Mouse (Mus musculus) left cerebral cortex, adult 9 months (tissue): ENCODE measurements around the gene Nphs1.

Experiments used
- DNase-seq, 2 experiments: peaks; one replicate each; pipeline ENCODE4 v3.0.0; 2022; ENCODE audit warnings: low spot score in 2 of 2

The Nphs1 gene

GRCm38 (mm10) chr7:30457629-30458330 is at the start of gene Nphs1, which contains the start of gene Kirrel2:
Nphs1 (plus strand) TSS chr7:30458315.
Kirrel2 (minus strand) TSS chr7:30457690.
- peak in 1 of 2 experiments; percentile 60 for DNase-seq

- no peak for DNase-seq
Measured at GRCm38 (mm10) chr7:30408639-30409038, 49.5 kb upstream of the Nphs1 start.

- no peak for DNase-seq
Measured at GRCm38 (mm10) chr7:30409789-30410188, 48.3 kb upstream of the Nphs1 start.

- no peak for DNase-seq
Measured at GRCm38 (mm10) chr7:30411023-30411422, 47.1 kb upstream of the Nphs1 start.

GRCm38 (mm10) chr7:30412735-30413147 is 45.4 kb upstream of the Nphs1 start:
- no peak for DNase-seq

GRCm38 (mm10) chr7:30413596-30413995 is 44.5 kb upstream of the Nphs1 start, which contains the start of gene Tyrobp:
Tyrobp (plus strand) TSS chr7:30413760.
- no peak for DNase-seq

GRCm38 (mm10) chr7:30417856-30418255 is 40.3 kb upstream of the Nphs1 start:
- DNase-seq: no peak

GRCm38 (mm10) chr7:30419561-30420499 is 38.3 kb upstream of the Nphs1 start, which contains the start of gene Hcst:
Hcst (minus strand) TSS chr7:30419854.
- DNase-seq: no peak

GRCm38 (mm10) chr7:30420673-30421072 is 37.4 kb upstream of the Nphs1 start:
- no peak for DNase-seq

GRCm38 (mm10) chr7:30421175-30421889 is 36.8 kb upstream of the Nphs1 start, which contains the start of gene Nfkbid:
Nfkbid (plus strand) TSS chr7:30421732.
- DNase-seq: no peak

- peak; percentile 79 to 92 for DNase-seq
Measured at GRCm38 (mm10) chr7:30421890-30422435, 36.2 kb upstream of the Nphs1 start.

GRCm38 (mm10) chr7:30422560-30422959 is 35.6 kb upstream of the Nphs1 start:
- DNase-seq: no peak

- peak in 1 of 2 experiments; percentile 69 for DNase-seq
Measured at GRCm38 (mm10) chr7:30423071-30423641, 35.0 kb upstream of the Nphs1 start.

GRCm38 (mm10) chr7:30429327-30429726 is 28.8 kb upstream of the Nphs1 start:
- no peak for DNase-seq

GRCm38 (mm10) chr7:30430191-30430590 is 27.9 kb upstream of the Nphs1 start:
- DNase-seq: no peak

- peak; percentile 75 to 93 for DNase-seq
Measured at GRCm38 (mm10) chr7:30431793-30432192, 26.3 kb upstream of the Nphs1 start.

GRCm38 (mm10) chr7:30434238-30434637 is 23.9 kb upstream of the Nphs1 start:
- DNase-seq: no peak

- DNase-seq: no peak
Measured at GRCm38 (mm10) chr7:30434701-30435100, 23.4 kb upstream of the Nphs1 start.

GRCm38 (mm10) chr7:30435156-30435555 is 23.0 kb upstream of the Nphs1 start:
- no peak for DNase-seq

GRCm38 (mm10) chr7:30436879-30437278 is 21.2 kb upstream of the Nphs1 start:
- no peak for DNase-seq

GRCm38 (mm10) chr7:30439734-30440133 is 18.4 kb upstream of the Nphs1 start:
- no peak for DNase-seq
